Mouse (Mus musculus): Measurements from ENCODE around the gene Rpp38.

Rpp38 gene

GRCm38 (mm10) chr2:3285181-3285530 lies 47.3 kb downstream of the Rpp38 start:
- DNase-seq: no peak

- peak; percentile 64 for DNase-seq
Observed at GRCm38 (mm10) chr2:3284473-3285180, 47.8 kb downstream of the Rpp38 start.

- peak; percentile 100 for DNase-seq
Observed at GRCm38 (mm10) chr2:3283602-3284472, 48.6 kb downstream of the Rpp38 start, which contains the start of gene Nmt2. Nmt2 (plus strand) TSS chr2:3284212.

- DNase-seq: no peak
Observed at GRCm38 (mm10) chr2:3282866-3283601, 49.4 kb downstream of the Rpp38 start.

GRCm38 (mm10) chr2:3281311-3281710 lies 51.1 kb downstream of the Rpp38 start:
- DNase-seq: no peak

Data from lung, postnatal 4 days (tissue).